Mouse (Mus musculus): ENCODE measurements at regions not wholly inside any gene's neighbourhood (a gene's known extent, or its start where the extent isn't known, plus 50 kb on each side); places are given as distances from the start of the nearest gene placed in this dataset. TPM values are rescaled to one million over a fixed set of nuclear protein-coding genes. Genes with fewer than 3 reads are reported as not detected.
"Not testable (repeated sequence)": the region's sequence is repeated elsewhere in the genome, so short reads cannot be mapped to it uniquely, and the experiment has no call there.

DNA sequence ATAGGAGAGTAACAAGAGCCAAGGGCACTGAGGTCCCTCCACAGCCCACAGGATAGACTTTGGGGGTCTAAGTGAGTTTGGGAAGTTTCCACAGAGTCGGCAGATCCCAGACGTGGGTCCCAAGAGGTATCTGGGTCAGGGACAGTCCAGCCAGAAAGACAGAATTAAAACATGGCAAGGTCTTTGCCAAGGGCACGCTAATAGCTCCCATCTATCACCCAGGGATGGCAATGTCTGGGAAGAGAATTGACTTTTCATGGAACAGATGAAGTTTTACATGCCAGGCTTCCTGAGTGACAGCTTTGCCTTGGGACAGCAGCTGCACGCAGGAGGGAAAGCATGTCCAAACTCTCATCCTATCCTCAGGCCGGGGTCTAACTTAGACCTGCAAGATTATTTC lies 563.5 kb downstream of the Gm10330 start:
- WGBS: 67% methylated on average over 1 of the region's 5 CpGs

DNA sequence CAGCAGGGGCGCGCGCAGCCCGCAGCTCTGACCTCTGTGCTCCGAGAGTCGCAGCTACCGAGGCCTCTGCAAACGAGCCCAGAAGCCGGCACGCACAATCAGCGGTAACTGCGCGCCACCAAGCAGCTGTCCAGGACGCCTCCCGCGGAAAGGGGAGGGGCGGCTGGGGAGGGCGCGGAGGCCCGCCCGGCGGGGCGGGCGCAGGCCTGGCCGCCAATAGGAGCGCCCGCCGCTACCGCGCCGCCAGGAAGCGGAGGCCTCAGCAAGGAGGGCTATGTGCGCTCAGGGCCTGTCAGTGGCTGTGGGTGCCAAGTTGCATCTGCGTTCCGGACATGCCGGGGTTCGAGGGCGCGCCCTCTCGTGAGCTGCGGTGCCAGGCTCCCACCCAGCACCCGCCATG lies 590.5 kb downstream of the Gm10330 start:
- H3K27me3 ChIP-seq (ENCODE audit: control insufficient read depth, insufficient read depth, low read length); H3K36me3 ChIP-seq (replicated peaks; ENCODE audit: control insufficient read depth, insufficient read depth, low read length); H3K9me3 ChIP-seq (replicated peaks; ENCODE audit: control insufficient read depth, low read length); H3K9ac ChIP-seq (replicated peaks; ENCODE audit: low read depth, low read length); H3K4me1 ChIP-seq (ENCODE audit: control insufficient read depth, insufficient read depth); H3K27ac ChIP-seq (ENCODE audit: low read depth): not testable (repeated sequence)
- ATAC-seq (ENCODE audit: insufficient read depth, low read depth) (peak; percentile 77), DNase-seq (ENCODE audit: low spot score) (peak; percentile 14)
- Histone ChIP-seq H3K4me2 (ENCODE audit: low read depth, low read length) (peak overlapping the region; percentile 53), H3K4me3 (ENCODE audit: low read depth, low read length) (peak overlapping the region; percentile 46)
- WGBS: 1% methylated on average over 36 of the region's 42 CpGs

More for the DNA sequence above, 563.5 kb downstream of the Gm10330 start:
- not testable (repeated sequence) for H3K4me2 ChIP-seq (ENCODE audit: low read depth, low read length); DNase-seq (ENCODE audit: low spot score); H3K36me3 ChIP-seq (replicated peaks; ENCODE audit: control insufficient read depth, insufficient read depth, low read length); H3K27me3 ChIP-seq (ENCODE audit: control insufficient read depth, insufficient read depth, low read length); H3K9me3 ChIP-seq (replicated peaks; ENCODE audit: control insufficient read depth, low read length); H3K4me3 ChIP-seq (ENCODE audit: low read depth, low read length); H3K9ac ChIP-seq (replicated peaks; ENCODE audit: low read depth, low read length); H3K27ac ChIP-seq (ENCODE audit: low read depth); H3K4me1 ChIP-seq (ENCODE audit: control insufficient read depth, insufficient read depth); ATAC-seq (ENCODE audit: insufficient read depth, low read depth)

DNA sequence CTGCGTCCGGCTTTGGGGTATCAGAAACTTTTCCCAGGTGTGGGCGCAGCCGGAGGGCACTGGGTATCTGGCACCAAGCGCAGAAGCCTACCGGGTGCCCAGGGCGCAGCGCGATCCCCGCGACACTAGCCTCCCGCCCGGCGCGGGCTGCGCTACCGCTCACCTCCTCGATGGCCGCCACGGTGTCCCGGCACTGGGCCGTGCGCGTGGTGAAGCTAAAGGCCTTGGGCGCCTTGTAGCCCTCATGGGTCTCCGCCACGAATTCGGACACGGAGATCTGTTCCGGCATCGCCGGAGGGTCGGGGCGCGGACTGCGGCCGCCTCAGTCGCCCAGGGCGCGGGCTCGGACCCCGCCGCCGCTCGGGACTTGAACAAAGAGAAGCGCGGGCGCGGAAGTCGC lies 591.0 kb downstream of the Gm10330 start:
- H3K27ac ChIP-seq (ENCODE audit: low read depth); H3K36me3 ChIP-seq (replicated peaks; ENCODE audit: control insufficient read depth, insufficient read depth, low read length); DNase-seq (ENCODE audit: low spot score); H3K4me1 ChIP-seq (ENCODE audit: control insufficient read depth, insufficient read depth); H3K9me3 ChIP-seq (replicated peaks; ENCODE audit: control insufficient read depth, low read length); H3K27me3 ChIP-seq (ENCODE audit: control insufficient read depth, insufficient read depth, low read length); H3K9ac ChIP-seq (replicated peaks; ENCODE audit: low read depth, low read length); ATAC-seq (ENCODE audit: insufficient read depth, low read depth): not testable (repeated sequence)
- 3% methylated on average over 36 of the region's 50 CpGs for WGBS
- peak overlapping the region; percentile 53 for H3K4me2 ChIP-seq (ENCODE audit: low read depth, low read length)
- peak overlapping the region; percentile 46 for H3K4me3 ChIP-seq (ENCODE audit: low read depth, low read length)

Small RNAs in the stretch of these regions (microRNA-seq; reads per million reads assigned to microRNA genes)
- gene Gm26140: not detected
